Mouse (Mus musculus) c-Kit-positive CD71-positive TER-119-positive erythroid progenitor cells, embryonic 14.5 days (primary cell): ENCODE data around the gene Ak9.

Experiments
- DNase-seq: peaks from one replicate; pipeline ENCODE4 v3.0.0-alpha.2; 2013; ENCODE audit warnings: low spot score

Gene Ak9

GRCm38 (mm10) chr10:41303639-41304444, at the start of gene Ak9:
Gene Ak9 (plus strand): TSS chr10:41303980.
- DNase-seq: peak; percentile 94

- DNase-seq: peak; percentile 40
Observed at GRCm38 (mm10) chr10:41260243-41261006, 43.4 kb upstream of the Ak9 start.

GRCm38 (mm10) chr10:41261218-41261617, 42.6 kb upstream of the Ak9 start:
- DNase-seq: no peak

GRCm38 (mm10) chr10:41261889-41262288, 41.9 kb upstream of the Ak9 start:
- peak; percentile 62 for DNase-seq

- DNase-seq: peak; percentile 49
Observed at GRCm38 (mm10) chr10:41271860-41272259, 31.9 kb upstream of the Ak9 start.

GRCm38 (mm10) chr10:41274871-41275270, 28.9 kb upstream of the Ak9 start:
- no peak for DNase-seq

DNA sequence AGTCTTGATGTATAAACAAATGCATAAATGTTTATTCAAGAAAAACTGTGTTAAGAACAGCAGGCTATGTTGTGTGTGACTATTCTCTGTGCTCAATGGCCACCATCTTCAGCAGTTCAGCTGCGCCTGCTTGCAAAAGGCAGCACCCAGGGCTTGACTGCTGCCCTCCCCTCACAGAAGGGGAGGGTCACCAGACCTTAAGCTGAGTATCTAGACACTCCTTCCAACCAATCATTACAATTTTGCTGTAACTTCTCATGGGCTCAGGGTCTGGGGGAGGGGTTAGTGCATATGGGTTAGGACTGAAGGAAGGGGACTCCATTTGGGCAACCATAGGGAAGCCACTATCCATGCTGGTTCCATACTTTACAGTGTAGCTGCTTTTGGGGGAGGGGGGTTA, 25.0 kb upstream of the Ak9 start:
- DNase-seq: no peak

GRCm38 (mm10) chr10:41280177-41280576, 23.6 kb upstream of the Ak9 start:
- DNase-seq: no peak

GRCm38 (mm10) chr10:41280796-41281195, 23.0 kb upstream of the Ak9 start:
- no peak for DNase-seq

DNA sequence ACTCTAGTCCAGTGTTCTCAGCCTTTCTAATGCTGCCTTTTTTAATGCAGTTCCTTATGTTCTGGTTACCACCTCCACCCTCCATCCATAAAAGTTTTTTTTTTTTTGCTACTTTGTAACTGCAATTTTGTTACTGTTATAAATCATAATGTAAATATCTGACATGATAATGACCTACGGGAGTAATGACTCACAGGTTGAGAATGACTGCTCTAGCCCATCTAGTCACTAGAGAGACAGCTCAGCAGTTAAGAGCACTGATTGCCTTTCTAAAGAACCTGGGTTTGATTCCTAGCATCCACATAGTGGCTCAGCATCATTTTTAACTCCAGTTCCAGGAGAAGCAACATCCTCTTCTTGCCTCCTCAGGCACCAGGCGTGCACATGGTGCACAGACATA, 21.7 kb upstream of the Ak9 start:
- no peak for DNase-seq

- no peak for DNase-seq
Observed at GRCm38 (mm10) chr10:41287618-41288017, 16.2 kb upstream of the Ak9 start.

- DNase-seq: no peak
Observed at GRCm38 (mm10) chr10:41288074-41288473, 15.7 kb upstream of the Ak9 start.

DNA sequence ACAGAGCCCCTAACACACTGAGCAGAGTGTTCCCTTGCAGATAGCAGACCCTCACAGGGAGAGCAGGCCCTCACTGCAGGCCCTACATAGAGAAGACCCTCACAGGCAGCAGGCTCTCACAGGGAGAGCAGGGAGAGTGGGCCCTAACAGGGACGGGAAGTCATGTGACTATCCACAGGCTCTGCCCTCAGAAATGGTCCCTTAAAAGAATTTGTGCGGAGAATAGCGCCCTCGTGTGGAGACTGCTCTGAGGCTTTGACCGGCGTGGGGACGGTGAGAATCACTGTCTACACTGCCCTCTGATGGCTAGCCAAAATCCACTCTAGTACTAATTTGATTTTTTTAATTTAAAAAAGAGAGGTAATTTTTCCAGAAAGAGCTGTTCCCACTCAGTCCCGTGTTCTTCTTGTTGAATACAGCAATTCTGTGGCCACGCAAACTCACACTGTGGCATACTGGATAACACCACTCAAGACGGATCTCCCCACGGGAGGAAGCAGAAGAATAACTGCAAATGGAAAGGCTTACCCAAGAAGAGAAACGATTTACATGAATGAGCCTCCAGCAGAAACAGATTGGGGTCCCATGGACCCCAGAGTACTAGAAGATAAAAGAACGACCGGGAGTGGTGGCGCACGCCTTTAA, 14.9 kb upstream of the Ak9 start:
- peak; percentile 87 for DNase-seq

- DNase-seq: no peak
Observed at GRCm38 (mm10) chr10:41291021-41291420, 12.8 kb upstream of the Ak9 start.

DNA sequence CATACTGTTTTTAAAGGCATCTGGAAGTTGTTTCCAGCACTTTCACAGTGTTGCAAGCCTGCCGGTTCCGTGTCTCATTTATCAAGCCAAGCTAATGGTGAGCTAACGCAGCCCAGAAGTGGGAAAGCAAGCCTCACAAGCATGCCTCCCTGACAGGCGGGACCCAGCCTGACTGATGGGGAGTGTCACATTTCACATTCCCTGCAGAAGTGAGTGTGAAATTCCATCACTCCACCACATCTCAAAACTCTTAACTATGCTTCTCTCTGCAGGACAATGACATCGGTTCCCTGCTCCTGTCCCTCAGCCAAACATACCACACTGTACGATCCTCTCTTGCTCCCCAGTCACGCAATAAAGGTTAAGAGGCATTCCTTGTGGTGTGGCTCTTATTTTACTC, 10.8 kb upstream of the Ak9 start:
- DNase-seq: no peak

GRCm38 (mm10) chr10:41294734-41295133, 9.0 kb upstream of the Ak9 start:
- DNase-seq: no peak

GRCm38 (mm10) chr10:41295145-41295544, 8.6 kb upstream of the Ak9 start:
- DNase-seq: no peak

DNA sequence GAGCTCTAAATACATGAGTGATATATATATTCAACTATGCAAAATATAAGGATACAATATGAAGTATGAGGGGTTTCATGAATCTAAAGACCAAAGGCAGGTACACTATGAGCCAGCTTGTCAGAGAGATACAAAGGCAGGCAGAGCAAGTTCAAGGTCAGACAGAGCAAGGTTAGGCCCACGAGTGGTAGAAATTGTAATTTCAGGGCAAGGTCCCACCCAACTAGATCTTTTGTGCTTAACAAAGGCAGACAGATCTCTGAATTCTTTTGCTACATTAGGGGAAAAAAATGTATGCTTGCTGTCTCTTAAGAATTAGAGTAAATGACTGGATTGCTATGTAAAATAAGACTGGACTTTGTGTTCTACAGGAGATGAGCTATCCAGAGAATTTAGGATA, 3.6 kb upstream of the Ak9 start:
- no peak for DNase-seq

DNA sequence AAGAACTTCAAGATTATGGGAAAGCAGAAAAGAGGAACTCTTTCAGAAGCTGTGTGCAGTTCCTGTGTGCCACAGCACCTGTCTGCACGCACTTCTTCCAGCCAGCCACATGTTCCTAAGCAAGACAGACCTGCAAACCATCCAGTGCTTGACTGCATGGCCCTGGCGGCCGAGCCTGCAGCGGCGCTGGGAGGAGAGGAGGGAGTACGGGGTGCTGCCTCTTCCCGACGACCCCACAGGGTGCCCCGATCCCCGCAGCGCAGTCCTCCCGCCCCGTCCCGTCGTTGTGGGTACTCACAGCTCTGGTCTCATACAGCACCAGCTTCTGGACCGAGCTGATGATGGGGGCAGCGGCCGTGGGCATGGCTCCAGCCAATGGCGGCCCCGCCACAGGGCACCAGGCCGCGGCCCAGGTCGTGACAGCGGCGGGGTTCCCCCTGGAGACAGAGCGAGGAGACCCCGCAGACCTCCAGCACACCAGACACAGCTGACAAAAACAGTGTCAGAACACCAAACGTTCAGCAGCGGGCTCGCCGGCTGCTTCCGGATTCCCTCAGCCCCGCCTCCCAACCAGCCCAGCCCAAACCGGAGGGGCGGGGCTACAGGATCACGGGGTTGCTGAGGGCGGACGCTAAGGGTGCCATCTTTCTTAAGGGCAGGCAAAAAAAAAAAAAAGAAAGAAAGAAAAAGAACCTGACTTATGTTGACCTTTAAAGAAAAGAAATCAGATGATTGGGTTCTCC, 920 bp upstream of the Ak9 start, which contains the start of gene Fig4:
Gene Fig4 (minus strand): TSS at position 572 of the 743 bp plus-strand sequence.
- peak; percentile 92 for DNase-seq

DNA sequence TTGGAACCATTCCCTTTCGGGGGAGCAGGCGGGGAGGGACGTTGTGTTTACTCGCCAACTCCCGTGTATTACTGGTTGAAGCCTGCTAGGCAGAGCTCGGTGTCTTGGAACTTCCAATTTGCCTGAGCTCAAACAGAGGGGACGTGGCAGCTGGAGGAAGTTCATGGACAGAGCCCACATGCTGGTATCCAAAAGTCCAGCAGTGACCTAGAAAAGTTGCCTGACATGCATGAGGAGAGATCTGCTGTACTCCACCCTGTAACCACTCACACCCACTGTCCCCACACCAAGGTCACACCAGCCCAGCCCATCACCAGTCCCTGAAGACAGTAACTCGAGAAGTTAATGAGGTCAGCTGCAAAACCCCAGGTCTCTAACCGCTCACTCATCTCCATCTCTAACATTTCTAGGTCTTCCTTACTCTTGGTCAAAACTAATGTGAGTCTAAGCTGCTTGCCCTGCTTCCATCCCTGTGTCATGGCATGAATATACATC, 1.2 kb downstream of the Ak9 start:
- no peak for DNase-seq

DNA sequence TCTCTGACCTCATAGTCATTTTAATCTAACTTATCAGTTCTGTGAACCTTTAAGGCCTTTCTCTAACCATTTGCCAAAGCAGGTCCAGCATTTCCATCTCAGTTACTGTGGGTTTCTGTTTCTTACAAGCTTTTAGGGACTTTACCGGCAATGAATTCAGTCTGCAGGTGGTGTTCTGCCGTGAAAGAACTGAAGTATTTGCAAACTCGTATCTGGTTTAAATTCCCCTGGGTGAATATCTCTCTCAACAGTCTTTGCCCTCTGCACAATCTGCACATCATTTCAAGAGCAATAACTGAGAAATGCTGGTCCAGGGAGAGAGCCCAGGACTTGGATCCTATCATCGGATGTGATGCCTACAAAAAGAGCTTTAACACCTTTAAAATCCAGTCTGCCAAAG, 4.4 kb downstream of the Ak9 start:
- DNase-seq: no peak

DNA sequence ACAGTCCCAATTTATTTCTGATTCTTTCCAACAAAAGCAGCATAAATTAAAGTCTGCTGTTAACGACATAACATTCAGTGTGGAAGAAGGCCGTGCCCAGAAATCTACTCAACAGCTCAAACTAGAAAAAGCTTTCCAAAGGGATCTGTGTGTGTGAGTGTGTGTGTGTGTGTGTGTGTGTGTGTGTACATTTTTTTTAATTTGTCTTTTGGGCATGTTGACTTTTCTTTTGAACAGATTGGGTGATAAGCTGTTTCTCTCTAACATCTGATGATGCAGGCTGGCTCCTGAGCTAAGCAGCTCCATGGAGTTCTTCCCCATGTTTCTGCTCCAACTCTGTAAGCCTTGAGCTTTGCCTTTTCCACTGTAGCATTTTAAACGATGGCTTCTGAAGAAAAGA, 12.1 kb downstream of the Ak9 start:
- DNase-seq: no peak
